Mouse (Mus musculus) cerebellum, adult 2 months (tissue): ENCODE results near the gene Tlcd1. TPM values are rescaled to one million over a fixed set of nuclear protein-coding genes. Genes with fewer than 3 reads are reported as not detected.
A peak's percentile ranks its signal among the peaks of the same experiment; 100 is the strongest.

ENCODE experiments used
- DNase-seq, 2 experiments: peaks; one replicate each; pipeline ENCODE4 v3.0.0; 2021
- H3K27ac ChIP-seq: fragments of 200-500 bp; 2 replicates; pipeline ENCODE4 v1.5.1; 2012; ENCODE audit warnings: low read length, control low read depth, inconsistent platforms; ENCODE audit not compliant: insufficient read depth
- H3K27me3 ChIP-seq: fragments of 200-500 bp; 2 replicates; pipeline ENCODE4 v1.6.1; 2012; ENCODE audit warnings: inconsistent platforms, mild to moderate bottlenecking, low read length, moderate library complexity; ENCODE audit not compliant: control insufficient read depth, insufficient read depth
- H3K4me1 ChIP-seq: fragments of 200-500 bp; 2 replicates; pipeline ENCODE4 v1.6.1; 2011; ENCODE audit warnings: low read length; ENCODE audit not compliant: control insufficient read depth, insufficient read depth
- H3K4me3 ChIP-seq: fragments of 200-500 bp; replicated peaks from 2 replicates; pipeline ENCODE3; 2011; ENCODE audit warnings: mild to moderate bottlenecking, low read depth, low read length, control low read depth; ENCODE audit not compliant: insufficient read depth
- CTCF ChIP-seq: fragments of 200-500 bp; IDR thresholded peaks from 2 replicates; pipeline ENCODE4 v1.5.1; 2011; ENCODE audit warnings: low read depth, mild to moderate bottlenecking, control low read depth, low read length, moderate library complexity, borderline replicate concordance; ENCODE audit not compliant: insufficient read depth
- POLR2A ChIP-seq: fragments of 200-500 bp; IDR thresholded peaks from 2 replicates; pipeline ENCODE4 v1.6.1; 2011; ENCODE audit warnings: low read length, control low read depth, borderline replicate concordance; ENCODE audit not compliant: insufficient read depth
- WGBS: fragments of 180-500 bp; shearing (Covaris S2); methylation state at CpG from one replicate; pipeline ENCODE4 v1.1.7; 2018; 5-methylcytosine and 5-hydroxymethylcytosine counted together
- polyA plus RNA-seq: library from polyadenylated mRNA; depleted of rRNA; stranded (reverse); fragments of >200 nt; gene quantifications from 2 replicates; pipeline ENCODE4 v1.2.3, GENCODE M21; 2012

The Tlcd1 gene
- polyA plus RNA-seq, 1 experiment, result 147 TPM

GRCm38 (mm10) chr11:78140665-78141064 lies 35.8 kb upstream of the Tlcd1 start:
- no peak for DNase-seq
- WGBS, result 92% methylated on average over 5 of the region's 5 CpGs
- peaks cover 4% of the 10 kb centered on the region for H3K4me1 ChIP-seq
- TF ChIP-seq POLR2A, result no peak
- no peak for TF ChIP-seq CTCF
- no peak overlapping the region for H3K4me3 ChIP-seq
- H3K27ac ChIP-seq, result no peak overlapping the region
- H3K27me3 ChIP-seq, result no peaks in the 10 kb centered on the region

- Histone ChIP-seq H3K4me3 (no peak overlapping the region), H3K27me3 (no peaks in the 10 kb centered on the region), H3K4me1 (peaks cover 2% of the 10 kb centered on the region), H3K27ac (no peak overlapping the region)
- TF ChIP-seq POLR2A (no peak), CTCF (no peak)
- 84% methylated on average over 2 of the region's 2 CpGs for WGBS
- no peak for DNase-seq
These were observed 33.0 kb upstream of the Tlcd1 start for GRCm38 (mm10) chr11:78143520-78143919.

GRCm38 (mm10) chr11:78146168-78146567 lies 30.3 kb upstream of the Tlcd1 start:
- TF ChIP-seq POLR2A (no peak), CTCF (no peak)
- no peak for DNase-seq
- WGBS, result 82% methylated on average over 5 of the region's 5 CpGs
- no peak overlapping the region for H3K4me3 ChIP-seq
- no peak overlapping the region for H3K27ac ChIP-seq
- H3K4me1 ChIP-seq, result peaks cover 2% of the 10 kb centered on the region
- H3K27me3 ChIP-seq, result no peaks in the 10 kb centered on the region

- no peak for DNase-seq
- no peak for TF ChIP-seq CTCF
- TF ChIP-seq POLR2A, result no peak
- no peak overlapping the region for H3K4me3 ChIP-seq
- H3K27me3 ChIP-seq, result no peaks in the 10 kb centered on the region
- peaks cover 2% of the 10 kb centered on the region for H3K4me1 ChIP-seq
- 85% methylated on average over 6 of the region's 6 CpGs for WGBS
- no peak overlapping the region for H3K27ac ChIP-seq
These were observed 29.6 kb upstream of the Tlcd1 start for GRCm38 (mm10) chr11:78146707-78147543.

GRCm38 (mm10) chr11:78151161-78151560 lies 25.4 kb upstream of the Tlcd1 start:
- Histone ChIP-seq H3K27ac (no peak overlapping the region), H3K4me3 (no peak overlapping the region), H3K27me3 (no peaks in the 10 kb centered on the region), H3K4me1 (peaks cover 7% of the 10 kb centered on the region)
- no peak for DNase-seq
- no peak for TF ChIP-seq POLR2A
- TF ChIP-seq CTCF, result peak; percentile 41; the same call in 1 of the 2 replicates
- WGBS, result 53% methylated on average over 1 of the region's 1 CpGs

- WGBS, result 11% methylated on average over 9 of the region's 9 CpGs
These were observed 23.9 kb upstream of the Tlcd1 start for GRCm38 (mm10) chr11:78152299-78153231.

GRCm38 (mm10) chr11:78153778-78154177 lies 22.7 kb upstream of the Tlcd1 start:
- no peak for TF ChIP-seq CTCF
- TF ChIP-seq POLR2A, result no peak
- peaks cover 7% of the 10 kb centered on the region for H3K4me1 ChIP-seq
- DNase-seq, result peak in 1 of 2 experiments; percentile 20
- no peak overlapping the region for H3K4me3 ChIP-seq
- H3K27me3 ChIP-seq, result no peaks in the 10 kb centered on the region
- WGBS, result 59% methylated on average over 13 of the region's 13 CpGs
- no peak overlapping the region for H3K27ac ChIP-seq

More at GRCm38 (mm10) chr11:78152299-78153231, 23.9 kb upstream of the Tlcd1 start:
- DNase-seq, result peak; percentile 84 to 91
- TF ChIP-seq POLR2A, result no peak
- Histone ChIP-seq H3K27me3 (no peaks in the 10 kb centered on the region), H3K27ac (no peak overlapping the region), H3K4me1 (peaks cover 7% of the 10 kb centered on the region), H3K4me3 (no peak overlapping the region)
